Mouse (Mus musculus): ENCODE results near the gene Adra2b.

GRCm38 (mm10) chr2:127323667-127324066 lies 39.3 kb upstream of the Adra2b start:
- no peak for TF ChIP-seq CTCF (IDR thresholded peaks at IDR 0.05; ENCODE audit: borderline replicate concordance, insufficient read depth, low read length)
- no peak for TF ChIP-seq POLR2A (IDR thresholded peaks at IDR 0.05; ENCODE audit: low read depth, low read length)

Measured in embryonic fibroblast, embryonic 13.5 days (primary cell).